Mouse (Mus musculus) macrophage (primary cell): ENCODE measurements around the gene Apom. TPM values are rescaled to one million over a fixed set of nuclear protein-coding genes. Genes with fewer than 3 reads are reported as not detected.
"Not testable (repeated sequence)": the region's sequence is repeated elsewhere in the genome, so short reads cannot be mapped to it uniquely, and the experiment has no call there.

Source experiments
- H3K27ac ChIP-seq: fragments of 350-480 bp; formaldehyde crosslinking; 2 replicates; pipeline ENCODE4 v1.9.0; 2021
- H3K36me3 ChIP-seq: fragments of 350-480 bp; formaldehyde crosslinking; 2 replicates; pipeline ENCODE4 v1.9.0; 2021; ENCODE audit errors: inconsistent target
- H3K4me3 ChIP-seq: fragments of 350-480 bp; formaldehyde crosslinking; 2 replicates; pipeline ENCODE4 v1.9.0; 2021; ENCODE audit errors: inconsistent target
- H3K79me2 ChIP-seq: fragments of 350-480 bp; formaldehyde crosslinking; 2 replicates; pipeline ENCODE4 v1.9.0; 2021; ENCODE audit errors: inconsistent target
- WGBS: methylation state at CpG from one replicate; pipeline ENCODE4 v1.1.7; 2026; ENCODE audit warnings: inconsistent platforms; ENCODE audit not compliant: missing documents; 5-methylcytosine and 5-hydroxymethylcytosine counted together
- polyA plus RNA-seq: library from polyadenylated mRNA; stranded (reverse); fragments of 250-400 nt; gene quantifications from 3 replicates; pipeline ENCODE4 v1.2.4, GENCODE M21; 2018; ENCODE audit warnings: inconsistent platforms

Apom gene
- polyA plus RNA-seq, 1 experiment from 2014 or later, result not detected

DNA sequence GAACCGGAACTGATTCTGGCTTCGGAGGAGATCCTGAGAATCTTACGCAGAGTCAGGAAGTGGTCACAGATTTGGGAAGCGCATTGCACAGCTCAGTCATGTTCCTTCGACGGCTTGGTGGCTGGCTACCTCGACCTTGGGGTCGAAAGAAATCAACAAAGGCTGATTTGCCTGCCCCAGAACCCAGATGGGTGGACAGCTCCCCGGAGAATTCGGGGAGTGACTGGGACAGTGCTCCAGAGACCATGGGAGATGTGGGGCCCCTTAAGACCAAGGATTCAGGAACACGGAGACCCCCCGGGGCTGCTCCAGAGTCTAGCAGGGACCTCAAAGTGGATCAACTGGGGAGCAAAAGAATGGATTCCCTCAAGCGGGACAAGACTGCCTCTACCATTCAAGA lies 4.8 kb downstream of the Apom start:
- peak overlapping the region; percentile 75 for H3K4me3 ChIP-seq
- H3K36me3 ChIP-seq, result peaks cover 28% of the 10 kb centered on the region
- peak overlapping the region; percentile 85 for H3K27ac ChIP-seq
- peaks cover 60% of the 10 kb centered on the region for H3K79me2 ChIP-seq
- WGBS, result 35% methylated on average over 13 of the region's 13 CpGs

DNA sequence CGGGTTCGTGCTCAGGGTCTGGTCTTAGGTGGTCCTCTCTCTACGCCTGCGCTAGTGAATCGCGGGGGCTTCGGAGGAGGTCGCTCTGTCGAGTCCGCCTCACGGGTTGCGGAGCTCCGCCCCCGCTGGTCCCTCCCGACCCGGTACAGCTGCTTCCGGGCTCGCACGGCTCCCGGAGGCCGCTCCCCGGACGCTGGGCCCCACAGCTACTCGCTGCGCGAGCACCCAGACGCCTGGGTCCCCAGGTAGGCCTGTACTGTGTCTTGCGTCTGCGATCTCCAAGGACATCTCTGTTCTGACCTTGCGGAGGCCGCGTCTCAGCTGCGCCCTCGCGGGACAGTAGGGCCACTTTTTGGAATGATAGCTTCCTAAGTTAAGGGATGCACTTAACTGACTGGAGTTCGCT lies 5.6 kb downstream of the Apom start, which contains the start of gene D17H6S53E:
Gene D17H6S53E, plus strand, starts transcription at position 168 of the 406 bp plus-strand sequence.
- peaks cover 65% of the 10 kb centered on the region for H3K79me2 ChIP-seq
- H3K36me3 ChIP-seq, result peaks cover 28% of the 10 kb centered on the region
- peak within 1 kb of the TSS; percentile 85 for H3K27ac ChIP-seq
- under 1% methylated on average over 33 of the region's 36 CpGs for WGBS
- H3K4me3 ChIP-seq, result peak within 1 kb of the TSS; percentile 75

DNA sequence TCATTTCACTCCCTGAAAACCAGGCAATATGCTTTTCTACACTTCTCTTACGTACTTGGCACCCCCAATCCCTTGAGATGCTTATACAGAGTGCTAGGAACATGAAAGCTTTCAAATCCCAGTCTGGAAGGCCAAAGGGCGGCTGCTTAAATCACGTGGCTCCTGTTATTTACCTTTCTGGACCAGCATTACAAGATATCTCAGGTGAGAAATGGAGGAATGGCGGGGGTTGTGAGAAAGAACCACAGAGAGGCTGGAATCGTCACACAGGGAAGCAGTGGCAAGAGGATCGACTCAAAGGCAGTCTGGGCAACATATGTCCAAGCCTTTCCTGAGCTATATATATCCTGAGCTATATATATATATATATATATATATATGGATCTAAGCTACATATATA lies 6.3 kb downstream of the Apom start:
- Histone ChIP-seq H3K36me3 (peaks cover 28% of the 10 kb centered on the region), H3K79me2 (peaks cover 70% of the 10 kb centered on the region), H3K27ac (peak overlapping the region; percentile 85), H3K4me3 (peak overlapping the region; percentile 75)
- 51% methylated on average over 6 of the region's 6 CpGs for WGBS

DNA sequence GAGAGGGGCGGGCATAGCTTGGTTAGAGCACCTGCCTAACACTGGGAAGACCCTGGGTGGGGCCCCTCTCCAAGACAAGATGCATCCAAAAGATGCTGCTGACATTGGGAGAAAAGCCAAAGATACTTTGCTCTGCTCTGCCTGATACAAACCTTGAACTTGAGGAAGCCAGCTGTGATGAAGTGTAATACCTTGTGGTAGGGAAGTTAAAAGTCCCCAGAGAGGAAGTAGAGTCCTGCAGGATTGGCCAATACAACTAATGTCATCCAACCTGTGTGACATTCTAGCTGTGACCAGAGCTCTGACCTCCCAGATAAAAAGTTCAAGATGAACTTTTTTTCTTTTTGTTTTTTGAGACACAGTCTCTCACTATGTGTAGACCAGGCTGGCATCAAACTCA lies 6.8 kb downstream of the Apom start:
- 100% methylated on average over 1 of the region's 1 CpGs for WGBS
- no peak overlapping the region for H3K4me3 ChIP-seq
- peaks cover 25% of the 10 kb centered on the region for H3K36me3 ChIP-seq
- peaks cover 74% of the 10 kb centered on the region for H3K79me2 ChIP-seq
- no peak overlapping the region; the same call in 1 of the 2 replicates for H3K27ac ChIP-seq

DNA sequence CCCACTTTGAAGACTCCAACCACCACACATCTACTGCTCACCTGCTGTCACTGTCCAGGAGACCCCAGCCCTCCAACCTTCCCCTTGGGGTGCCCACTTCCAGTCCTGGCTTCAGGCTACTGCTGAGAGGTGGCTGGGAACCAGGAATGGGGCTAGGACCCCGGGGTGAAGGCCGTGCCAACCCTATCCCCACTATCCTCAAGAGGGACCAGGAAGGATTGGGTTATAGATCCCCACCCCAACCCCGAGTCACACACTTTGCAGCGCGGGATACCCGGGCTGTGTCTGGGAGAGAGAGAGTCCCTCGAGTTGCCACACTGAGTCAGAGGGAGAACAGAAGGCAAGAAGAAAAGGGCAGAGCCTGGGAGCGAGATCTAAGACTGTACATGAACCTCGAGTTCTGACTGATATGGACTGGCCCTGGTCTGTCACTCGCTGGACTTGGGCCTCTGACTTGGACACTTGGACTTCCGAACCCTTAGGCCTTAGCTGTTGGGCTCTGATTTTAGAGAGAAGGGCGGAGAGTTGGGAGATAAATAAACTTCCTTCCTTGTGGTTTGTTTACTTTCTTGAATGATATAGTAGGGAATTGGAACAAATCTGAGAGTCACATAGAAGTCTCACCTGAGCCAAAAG lies 7.5 kb downstream of the Apom start:
- 94% methylated on average over 12 of the region's 12 CpGs for WGBS
- H3K4me3 ChIP-seq, H3K27ac ChIP-seq: not testable (repeated sequence)
- H3K79me2 ChIP-seq, result peaks cover 74% of the 10 kb centered on the region
- H3K36me3 ChIP-seq, result peaks cover 21% of the 10 kb centered on the region

DNA sequence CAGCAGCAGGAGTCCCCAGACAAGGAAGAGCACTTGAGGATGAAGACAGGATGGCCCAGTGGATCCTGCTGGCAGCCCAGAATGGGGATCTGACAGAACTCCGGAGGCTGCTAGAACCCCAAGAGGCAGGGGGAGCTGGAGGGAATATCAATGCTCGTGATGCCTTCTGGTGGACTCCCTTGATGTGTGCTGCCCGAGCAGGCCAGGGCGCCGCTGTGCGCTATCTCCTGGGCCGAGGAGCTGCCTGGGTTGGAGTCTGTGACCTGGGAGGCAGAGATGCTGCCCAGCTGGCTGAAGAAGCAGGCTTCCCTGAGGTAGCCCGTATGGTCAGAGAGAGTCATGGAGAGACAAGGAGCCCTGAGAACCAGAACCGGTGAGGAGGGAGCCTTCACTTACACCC lies 8.6 kb downstream of the Apom start:
- H3K79me2 ChIP-seq, result peaks cover 69% of the 10 kb centered on the region
- WGBS, result 93% methylated on average over 9 of the region's 9 CpGs
- peaks cover 25% of the 10 kb centered on the region for H3K36me3 ChIP-seq
- not testable (repeated sequence) for H3K4me3 ChIP-seq, H3K27ac ChIP-seq

DNA sequence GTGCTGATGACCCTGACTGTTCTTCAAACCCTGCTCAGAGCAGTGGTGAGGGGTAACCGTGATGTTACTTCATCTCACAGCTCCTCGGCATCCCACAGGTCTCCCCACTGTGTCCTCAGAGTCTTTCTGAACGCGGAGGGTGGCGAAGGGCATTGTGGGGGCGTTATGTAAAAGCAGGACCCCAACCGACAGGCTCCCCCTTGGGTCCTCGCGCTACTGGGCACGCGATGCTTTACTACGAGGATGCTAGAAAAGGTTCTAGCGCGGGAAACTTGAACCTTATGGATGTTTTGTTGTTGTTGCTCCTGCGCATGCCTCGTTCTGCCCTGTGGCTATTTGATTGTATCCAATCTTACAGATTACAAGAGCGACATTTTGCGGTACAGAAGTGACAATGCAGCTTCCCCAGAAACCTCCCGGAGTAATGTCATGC lies 10.0 kb downstream of the Apom start, which contains the start of gene Csnk2b:
Gene Csnk2b, minus strand, starts transcription at position 183 of the 433 bp plus-strand sequence.
- under 1% methylated on average over 19 of the region's 19 CpGs for WGBS
- Histone ChIP-seq H3K4me3 (peak within 1 kb of the TSS; percentile 89), H3K79me2 (peaks cover 55% of the 10 kb centered on the region), H3K27ac (peak within 1 kb of the TSS; percentile 60), H3K36me3 (peaks cover 28% of the 10 kb centered on the region)

DNA sequence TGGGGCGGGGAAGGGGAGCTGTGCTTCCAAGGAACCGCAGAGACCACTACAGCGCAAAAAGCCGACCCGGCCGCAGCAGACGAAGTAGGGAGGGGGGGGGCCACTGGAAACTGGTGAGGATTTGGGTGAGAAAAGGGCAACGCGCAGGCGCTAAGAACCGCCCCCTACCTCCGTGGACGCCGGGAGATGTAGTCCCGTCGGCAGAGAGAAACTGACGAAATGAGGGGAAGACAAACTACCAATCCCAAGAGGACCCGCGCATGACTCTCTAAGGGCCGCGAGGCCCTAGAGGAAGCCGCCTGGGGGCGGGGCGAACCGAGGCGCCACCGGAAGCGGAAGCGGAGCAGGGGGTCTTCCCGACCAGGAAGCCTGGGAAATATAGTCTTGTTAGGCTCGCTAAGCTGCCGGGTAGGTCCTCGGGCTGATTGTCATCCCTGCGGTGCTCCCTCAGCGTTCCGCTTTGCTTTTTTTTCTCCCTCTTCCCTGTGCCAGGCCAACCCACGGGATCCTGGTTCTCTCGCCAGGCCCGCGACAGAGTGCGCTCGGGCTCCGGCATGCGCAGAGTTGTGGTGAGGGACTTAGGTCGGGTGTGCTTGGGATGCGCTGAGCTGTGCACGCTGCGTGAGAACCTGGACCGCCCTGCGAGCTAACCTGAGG lies 10.6 kb downstream of the Apom start, which contains the start of gene Gpank1:
Gene Gpank1, plus strand, starts transcription at position 313 of the 657 bp plus-strand sequence.
- H3K36me3 ChIP-seq, result peaks cover 31% of the 10 kb centered on the region
- WGBS, result under 1% methylated on average over 50 of the region's 50 CpGs
- H3K79me2 ChIP-seq, result peaks cover 54% of the 10 kb centered on the region
- H3K27ac ChIP-seq, result peak within 1 kb of the TSS; percentile 60
- H3K4me3 ChIP-seq, result peak within 1 kb of the TSS; percentile 89

DNA sequence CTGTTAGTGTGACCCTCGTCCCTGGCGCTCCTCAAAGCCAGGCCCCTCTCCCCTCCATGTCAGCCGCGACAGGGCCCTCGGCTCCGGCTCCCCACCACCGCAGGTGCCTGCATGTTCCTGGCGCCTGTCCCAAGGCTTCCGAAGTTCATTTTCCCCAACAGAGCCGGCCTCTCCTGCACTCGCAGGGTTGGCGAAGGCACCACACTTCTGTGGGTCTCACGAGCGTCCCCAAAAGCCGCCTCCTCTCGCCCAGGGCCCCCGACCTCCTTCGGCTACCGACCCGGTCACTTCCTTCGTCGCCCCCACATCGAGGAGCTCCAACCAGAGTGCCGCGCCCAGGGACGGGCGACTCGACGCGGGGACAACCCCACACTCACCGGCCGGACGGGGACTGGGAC lies 11.1 kb downstream of the Apom start:
- Histone ChIP-seq H3K79me2 (peaks cover 54% of the 10 kb centered on the region), H3K4me3 (peak overlapping the region; percentile 89), H3K36me3 (peaks cover 36% of the 10 kb centered on the region), H3K27ac (peak overlapping the region; percentile 35)
- WGBS, result 1% methylated on average over 32 of the region's 33 CpGs

DNA sequence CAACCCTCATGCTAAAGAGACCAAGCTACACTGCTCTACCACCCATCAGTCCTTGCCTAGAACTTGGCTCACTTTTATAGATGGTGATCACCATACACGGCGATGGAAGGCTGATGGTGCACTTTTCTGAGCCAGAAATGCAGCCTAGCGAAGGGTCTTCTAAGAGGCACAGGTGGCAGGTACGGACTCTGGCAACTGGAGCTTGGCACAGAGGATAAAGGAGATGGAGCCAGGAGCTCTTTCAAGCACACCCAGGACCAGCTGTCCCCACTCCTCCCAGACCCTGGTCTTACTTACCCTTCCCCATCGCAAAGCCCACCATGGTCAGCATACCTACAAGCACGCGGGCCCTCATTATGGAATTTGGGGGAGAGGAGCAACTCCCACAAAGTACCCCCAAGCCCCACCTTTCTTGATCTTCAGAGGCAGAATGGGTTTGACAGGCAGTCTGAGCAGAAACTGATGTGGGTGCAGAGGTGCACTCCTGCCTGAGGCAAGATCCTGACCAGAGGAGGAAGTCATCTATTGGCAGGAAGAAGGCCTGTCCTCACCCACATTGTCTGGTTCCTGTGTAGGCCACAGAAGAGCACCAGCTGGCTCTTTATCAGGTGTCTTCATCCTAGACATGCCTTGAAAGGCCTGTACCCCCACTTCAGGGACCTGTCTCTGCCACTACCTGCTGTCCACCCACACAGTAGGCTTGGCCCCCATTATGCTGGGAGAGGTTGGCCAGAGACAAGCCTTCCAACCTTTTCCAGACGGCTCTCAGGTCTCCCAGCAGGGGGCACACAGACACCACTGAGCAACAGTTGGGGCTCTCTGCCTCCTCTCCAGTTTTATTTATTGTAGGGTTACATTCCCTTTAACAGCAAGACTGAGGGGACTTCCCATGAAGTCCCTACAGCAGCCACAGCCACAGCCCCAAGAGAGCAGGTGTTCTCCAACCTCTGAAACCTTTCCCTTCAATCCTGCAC lies 16.5 kb downstream of the Apom start, which contains the start of gene Ly6g5b:
Gene Ly6g5b, minus strand, starts transcription at position 383 of the 974 bp plus-strand sequence.
- Histone ChIP-seq H3K27ac (no peak within 1 kb of the TSS), H3K36me3 (peaks cover 36% of the 10 kb centered on the region), H3K79me2 (peaks cover 16% of the 10 kb centered on the region), H3K4me3 (no peak within 1 kb of the TSS)
- WGBS, result 78% methylated on average over 4 of the region's 8 CpGs

DNA sequence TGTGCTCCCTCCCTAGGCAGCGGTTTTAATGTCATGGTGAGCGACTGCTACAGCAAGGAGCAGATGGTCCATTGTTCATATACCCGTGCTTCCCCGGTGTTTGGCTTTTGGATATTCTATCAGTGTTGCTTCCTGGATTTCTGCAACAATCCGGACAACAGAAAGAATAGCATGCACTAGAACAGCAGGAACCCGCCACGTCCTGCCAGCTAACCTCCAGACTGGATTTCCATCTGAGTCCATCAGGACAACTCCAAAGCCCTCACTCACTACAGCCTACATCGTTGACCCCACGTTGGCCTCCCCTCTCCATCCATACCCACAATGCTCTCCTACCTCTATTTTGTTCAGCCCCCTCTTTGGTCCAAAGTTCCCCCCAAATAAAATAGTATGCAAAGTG lies 20.1 kb downstream of the Apom start:
- Histone ChIP-seq H3K79me2 (no peaks in the 10 kb centered on the region), H3K4me3 (no peak overlapping the region), H3K36me3 (peaks cover 20% of the 10 kb centered on the region; the same call in 1 of the 2 replicates), H3K27ac (no peak overlapping the region)
- WGBS, result 80% methylated on average over 9 of the region's 9 CpGs

DNA sequence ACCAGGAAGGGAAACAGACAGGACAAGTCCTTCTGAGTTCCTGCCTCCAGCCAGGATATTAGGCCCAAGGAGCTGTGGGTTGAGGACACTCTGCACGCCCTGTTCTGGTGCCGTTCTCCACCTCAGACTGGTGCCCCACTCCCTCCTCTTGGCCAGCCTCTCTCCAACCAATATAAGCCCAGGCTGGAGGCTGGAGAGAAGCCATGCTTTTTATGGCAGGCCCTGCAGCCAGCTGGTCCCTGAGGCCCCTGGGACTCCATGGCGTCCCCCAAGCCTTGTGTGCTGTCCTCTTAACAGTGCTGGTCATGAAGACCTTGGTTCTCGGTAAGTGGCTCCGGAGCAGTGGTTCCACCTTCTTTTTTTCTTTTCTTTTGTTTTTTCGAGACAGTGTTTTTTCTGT lies 23.8 kb downstream of the Apom start, which contains the start of gene Ly6g5c:
Gene Ly6g5c, plus strand, starts transcription at position 183 of the 400 bp plus-strand sequence.
- Histone ChIP-seq H3K4me3 (no peak within 1 kb of the TSS), H3K79me2 (no peaks in the 10 kb centered on the region), H3K36me3 (peaks cover 3% of the 10 kb centered on the region; the same call in 1 of the 2 replicates), H3K27ac (no peak within 1 kb of the TSS)
- WGBS, result 90% methylated on average over 6 of the region's 6 CpGs

DNA sequence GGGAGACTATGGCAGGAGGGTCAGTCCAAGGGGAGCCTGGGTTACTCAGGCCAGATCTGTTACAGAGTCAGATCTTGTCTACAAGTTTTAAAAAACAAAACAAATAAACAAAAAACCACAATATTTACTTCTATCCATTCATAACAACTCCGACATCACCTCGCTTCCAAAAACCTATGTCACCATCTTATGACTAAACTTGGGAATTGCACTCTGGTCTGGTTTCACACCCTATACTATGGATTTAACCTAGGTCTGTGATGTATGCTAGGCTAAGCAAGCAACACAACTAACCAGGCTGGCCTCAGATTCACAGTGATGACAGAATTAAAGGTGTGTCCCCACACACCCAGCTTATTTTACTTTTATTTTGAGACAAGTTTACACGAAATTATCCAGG lies 25.3 kb downstream of the Apom start:
- Histone ChIP-seq H3K79me2 (no peaks in the 10 kb centered on the region), H3K36me3 (peaks cover 19% of the 10 kb centered on the region), H3K4me3 (no peak overlapping the region), H3K27ac (no peak overlapping the region)
- 96% methylated on average over 3 of the region's 3 CpGs for WGBS

DNA sequence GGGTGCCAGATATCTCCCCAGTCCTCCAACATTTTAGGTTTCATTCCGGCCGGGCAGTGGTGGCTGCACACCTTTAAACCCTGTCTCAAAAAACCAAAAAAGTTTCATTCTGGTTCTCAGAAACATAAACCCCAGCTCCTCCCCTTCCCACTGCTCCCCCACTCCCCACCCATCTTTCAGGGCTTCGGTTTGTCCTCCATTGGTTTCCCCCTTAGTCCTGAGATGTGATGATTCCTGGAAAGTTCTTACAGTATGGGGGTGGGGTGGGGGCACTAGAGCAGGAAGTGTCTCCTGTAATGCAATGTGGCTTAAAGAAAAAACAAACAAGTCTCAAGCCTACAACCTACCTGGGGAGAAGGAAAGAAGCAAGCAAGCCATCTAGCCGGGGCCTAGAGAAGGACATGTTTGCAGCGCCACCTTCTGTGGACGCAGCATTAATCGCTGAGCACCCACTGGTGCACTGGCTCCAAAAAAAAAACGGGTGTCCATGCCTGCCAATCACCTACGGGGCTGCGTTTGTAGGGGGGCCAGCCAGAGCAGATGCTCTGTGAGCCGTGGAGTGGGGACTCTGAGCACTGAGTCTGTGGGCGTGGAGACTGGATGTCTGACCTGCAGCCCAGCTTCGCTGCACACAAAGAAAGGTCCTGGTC lies 26.0 kb downstream of the Apom start:
- Histone ChIP-seq H3K79me2 (no peaks in the 10 kb centered on the region), H3K4me3 (no peak overlapping the region), H3K36me3 (peaks cover 26% of the 10 kb centered on the region), H3K27ac (no peak overlapping the region)
- 39% methylated on average over 13 of the region's 13 CpGs for WGBS
